Mouse (Mus musculus): ENCODE measurements around the gene Stat3.

Gene Stat3

DNA sequence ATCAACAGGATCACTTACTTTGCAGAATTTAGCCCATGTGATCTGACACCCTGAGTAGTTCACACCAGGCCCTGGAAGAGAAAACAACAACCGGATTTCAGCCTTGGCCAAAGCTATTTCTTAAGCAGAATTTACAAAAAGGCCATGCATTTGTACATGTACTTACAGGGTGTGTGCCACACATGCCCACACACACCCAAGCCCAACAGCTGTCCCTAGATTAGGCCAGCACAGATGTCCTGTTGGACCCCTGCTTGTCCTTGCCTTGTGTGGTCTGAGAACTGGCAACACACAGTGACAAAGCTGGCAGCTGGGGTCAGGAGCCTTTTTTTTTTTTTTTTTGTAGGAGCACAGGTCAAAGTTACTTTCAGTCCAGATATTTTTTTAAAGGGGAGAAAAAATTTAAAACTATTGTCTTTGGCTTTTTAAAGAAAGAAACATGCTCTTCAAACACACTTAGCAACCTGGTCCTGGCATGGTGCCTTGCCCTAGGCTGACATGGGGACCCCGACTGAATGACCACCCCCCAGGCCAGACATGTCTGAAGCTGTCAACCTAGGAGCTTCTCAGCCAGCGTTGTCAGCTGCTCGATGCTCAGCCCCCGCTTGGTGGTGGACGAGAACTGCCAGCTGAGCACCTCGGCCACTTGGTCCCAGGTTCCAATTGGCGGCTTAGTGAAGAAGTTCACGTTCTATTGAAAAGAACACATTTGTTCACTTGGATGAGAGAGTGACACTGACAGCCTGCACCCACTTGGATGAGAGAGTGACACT, 45.0 kb downstream of the Stat3 start:
- in situ Hi-C loops (cut with MboI, MseI), result loop anchor here (5.0 to 10.0 kb wide), 2 partner anchors 63 to 170 kb away; no protein-coding TSS in a partner anchor

GRCm38 (mm10) chr11:100893482-100893881, 45.9 kb downstream of the Stat3 start:
- in situ Hi-C loops (cut with MboI, MseI), result loop anchor here (5.0 to 10.0 kb wide), 2 partner anchors 64 to 171 kb away; no protein-coding TSS in a partner anchor

- in situ Hi-C loops (cut with MboI, MseI), result loop anchor here (5.0 to 10.0 kb wide), 2 partner anchors 65 to 172 kb away; no protein-coding TSS in a partner anchor
These were observed 46.9 kb downstream of the Stat3 start for GRCm38 (mm10) chr11:100892435-100892834.

GRCm38 (mm10) chr11:100891256-100892123, 47.9 kb downstream of the Stat3 start:
- in situ Hi-C loops (cut with MboI, MseI), result loop anchor here (5.0 to 10.0 kb wide), 2 partner anchors 66 to 173 kb away; no protein-coding TSS in a partner anchor

- in situ Hi-C loops (cut with MboI, MseI), result loop anchor here (5.0 to 10.0 kb wide), 2 partner anchors 67 to 174 kb away; no protein-coding TSS in a partner anchor
These were observed 48.9 kb downstream of the Stat3 start for GRCm38 (mm10) chr11:100890481-100890880.

DNA sequence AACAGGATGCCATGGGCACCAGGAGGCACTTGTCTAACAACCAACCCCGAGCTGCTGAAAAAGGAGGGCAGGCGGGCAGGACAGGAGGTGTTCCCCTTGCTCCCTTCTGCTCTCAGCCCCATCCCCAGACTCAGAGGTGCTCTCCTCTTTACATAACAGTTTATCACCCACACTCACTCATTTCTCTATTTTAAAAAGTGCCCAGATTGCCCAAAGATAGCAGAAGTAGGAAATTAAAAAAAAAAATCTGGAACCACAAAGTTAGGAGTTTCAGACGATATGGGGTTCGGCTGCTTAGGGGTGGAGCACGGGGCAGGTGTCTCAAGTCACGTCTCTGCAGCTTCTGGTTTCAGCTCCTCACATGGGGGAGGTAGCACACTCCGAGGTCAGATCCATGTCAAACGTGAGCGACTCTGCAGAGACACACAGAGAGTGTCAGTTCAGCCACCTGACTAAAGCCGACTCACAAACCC, 51.0 kb downstream of the Stat3 start:
- in situ Hi-C loops (cut with MboI, MseI), result no loop called here

GRCm38 (mm10) chr11:100887764-100888163, 51.6 kb downstream of the Stat3 start:
- in situ Hi-C loops (cut with MboI, MseI), result no loop called here

GRCm38 (mm10) chr11:100887236-100887635, 52.1 kb downstream of the Stat3 start:
- in situ Hi-C loops (cut with MboI, MseI), result no loop called here

- in situ Hi-C loops (cut with MboI, MseI), result no loop called here
These were observed 53.1 kb downstream of the Stat3 start for GRCm38 (mm10) chr11:100886188-100886740.

GRCm38 (mm10) chr11:100885472-100885871, 53.9 kb downstream of the Stat3 start:
- in situ Hi-C loops (cut with MboI, MseI), result no loop called here

DNA sequence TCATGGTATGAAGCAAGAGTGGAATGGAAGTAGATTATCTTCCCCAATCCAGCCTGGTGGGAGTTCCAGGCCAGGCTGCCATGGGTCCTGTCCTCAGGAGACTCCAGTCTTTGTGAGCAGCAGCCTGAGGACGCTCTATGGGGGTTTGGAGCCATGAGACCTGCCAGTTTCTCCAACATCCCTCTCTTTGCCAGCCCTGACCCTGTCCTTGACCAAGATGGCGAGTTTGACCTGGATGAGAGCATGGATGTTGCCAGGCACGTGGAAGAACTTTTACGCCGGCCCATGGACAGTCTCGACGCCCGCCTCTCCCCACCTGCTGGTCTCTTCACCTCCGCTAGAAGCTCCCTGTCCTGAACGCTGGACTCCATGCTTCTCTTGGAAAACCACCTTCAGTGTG, 55.7 kb downstream of the Stat3 start:
- in situ Hi-C loops (cut with MboI, MseI), result no loop called here

- in situ Hi-C loops (cut with MboI, MseI), result loop anchor here in 1 of 2 experiments (5.0 kb wide), 1 partner anchor 72 kb away; no protein-coding TSS in a partner anchor
These were observed 59.8 kb downstream of the Stat3 start for GRCm38 (mm10) chr11:100879321-100880078.

GRCm38 (mm10) chr11:100875761-100876160, 63.6 kb downstream of the Stat3 start:
- in situ Hi-C loops (cut with MboI, MseI), result loop anchor here in 1 of 2 experiments (5.0 kb wide), 1 partner anchor 68 kb away; no protein-coding TSS in a partner anchor

DNA sequence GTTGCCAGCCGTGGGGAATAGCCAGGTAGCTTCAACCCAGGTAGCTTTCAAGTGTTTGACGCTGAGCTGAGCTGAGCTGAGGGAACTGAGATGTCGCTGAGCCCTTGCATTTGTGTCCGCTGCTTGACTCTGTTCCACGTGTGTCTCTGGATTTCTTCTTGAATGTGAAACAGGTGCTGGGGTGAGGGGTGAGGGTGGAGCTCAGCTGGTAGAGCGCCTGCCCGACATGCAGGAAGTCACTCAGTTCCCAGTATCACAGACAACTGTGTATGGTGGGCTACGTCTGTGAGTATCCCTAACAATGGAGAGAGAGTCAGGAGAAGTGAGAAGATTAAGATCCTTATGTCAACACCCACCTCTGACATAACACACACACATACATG, 68.4 kb downstream of the Stat3 start:
- in situ Hi-C loops (cut with MboI, MseI), result loop anchor here in 1 of 2 experiments (5.0 kb wide), 2 partner anchors 84 to 369 kb away; no protein-coding TSS in a partner anchor

GRCm38 (mm10) chr11:100870256-100870967, 68.9 kb downstream of the Stat3 start:
- in situ Hi-C loops (cut with MboI, MseI), result loop anchor here in 1 of 2 experiments (5.0 kb wide), 2 partner anchors 83 to 368 kb away; no protein-coding TSS in a partner anchor

DNA sequence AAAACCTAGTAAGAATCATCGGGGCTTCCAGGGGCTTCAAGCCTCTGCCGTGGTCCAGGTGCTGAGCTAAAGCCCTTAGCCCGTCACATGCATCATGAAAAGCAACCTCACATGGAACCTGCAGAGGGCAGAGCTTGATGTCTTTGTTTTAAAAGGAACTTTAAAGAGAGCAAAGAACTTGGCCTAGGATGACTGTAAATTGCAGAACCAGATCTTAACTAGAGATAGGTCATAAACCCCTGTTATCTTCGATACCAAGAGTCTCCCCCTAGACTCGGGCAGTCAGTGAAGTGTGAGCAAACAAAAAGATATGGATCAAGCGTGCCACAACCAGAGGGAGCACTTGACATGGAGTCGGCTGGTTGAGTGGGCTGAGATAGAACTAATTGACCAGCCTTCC, 73.7 kb downstream of the Stat3 start:
- in situ Hi-C loops (cut with MboI, MseI), result no loop called here

DNA sequence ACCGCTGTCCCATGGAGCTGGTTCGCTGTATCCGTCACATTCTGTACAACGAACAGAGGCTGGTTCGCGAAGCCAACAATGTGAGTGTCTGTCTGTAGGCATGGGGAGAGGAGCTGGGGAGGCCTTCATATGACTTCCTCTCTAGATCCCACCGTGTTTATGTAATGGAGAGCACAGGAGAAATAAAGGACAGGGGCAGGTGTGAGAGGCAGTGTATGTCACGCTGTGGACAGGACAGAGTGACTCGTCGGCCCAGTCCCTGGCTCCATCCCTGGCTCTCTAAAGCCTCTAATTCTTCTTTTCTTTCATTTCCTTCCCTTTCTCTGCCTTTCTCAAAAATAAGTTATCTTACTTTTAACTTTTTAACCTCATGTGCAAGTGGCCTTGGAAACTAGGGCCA, 76.2 kb downstream of the Stat3 start:
- in situ Hi-C loops (cut with MboI, MseI), result no loop called here

DNA sequence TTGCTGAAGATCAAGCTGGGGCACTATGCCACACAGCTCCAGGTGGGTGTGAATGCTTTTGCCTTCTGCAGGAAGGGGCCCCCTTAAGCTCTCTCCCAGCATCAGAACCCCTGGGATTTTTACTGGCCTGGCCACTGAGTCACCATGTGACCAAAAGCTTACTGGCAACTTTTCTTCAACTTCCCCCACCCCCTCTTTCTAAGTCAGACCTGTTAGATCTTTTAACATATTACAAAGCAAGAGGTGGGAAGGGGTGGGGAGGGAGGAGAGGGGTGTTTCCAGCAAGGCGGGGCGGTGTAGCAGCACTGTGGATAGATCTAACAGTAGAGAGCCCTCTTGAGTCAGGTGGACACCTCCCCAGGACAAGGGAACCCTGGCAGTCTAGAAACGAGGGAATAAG, 77.5 kb downstream of the Stat3 start:
- in situ Hi-C loops (cut with MboI, MseI), result no loop called here

DNA sequence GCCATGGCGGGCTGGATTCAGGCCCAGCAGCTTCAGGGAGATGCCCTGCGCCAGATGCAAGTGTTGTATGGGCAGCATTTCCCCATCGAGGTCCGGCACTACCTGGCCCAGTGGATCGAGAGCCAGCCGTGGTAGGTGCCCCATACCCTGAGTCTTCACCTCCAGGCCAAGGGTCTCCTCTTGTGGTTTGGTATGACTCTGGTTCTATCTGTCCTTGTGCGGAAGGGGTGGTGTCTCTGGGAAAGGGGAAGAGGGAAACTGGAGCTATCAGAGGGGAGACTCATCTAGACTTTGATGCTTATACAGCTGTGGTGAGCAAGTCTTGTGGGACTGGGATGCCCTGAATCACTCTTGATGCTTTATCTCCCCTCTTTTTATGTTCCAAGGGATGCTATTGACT, 78.0 kb downstream of the Stat3 start:
- in situ Hi-C loops (cut with MboI, MseI), result no loop called here

Data from T-helper 17 cell (primary cell).